Mouse (Mus musculus) C2C12 (cell line): ENCODE data around the gene Rhebl1. TPM values are rescaled to one million over a fixed set of nuclear protein-coding genes. Genes with fewer than 3 reads are reported as not detected.

ENCODE experiments used
- H3K27me3 ChIP-seq: one replicate; pipeline ENCODE4 v1.6.1; 2011; ENCODE audit not compliant: control insufficient read depth, insufficient read depth, insufficient read length
- H3K36me3 ChIP-seq: one replicate; pipeline ENCODE4 v1.6.1; 2011; ENCODE audit not compliant: control insufficient read depth, insufficient read depth
- H3K4me3 ChIP-seq: one replicate; pipeline ENCODE4 v1.5.1; 2011; ENCODE audit warnings: mild to moderate bottlenecking, control low read depth; ENCODE audit not compliant: poor library complexity, insufficient read depth, severe bottlenecking
- H3K79me2 ChIP-seq: one replicate; pipeline ENCODE4 v1.6.1; 2011; ENCODE audit not compliant: control insufficient read depth, insufficient read depth
- H3K79me3 ChIP-seq: one replicate; pipeline ENCODE4 v1.6.1; 2011; ENCODE audit warnings: low read depth, control low read depth
- H3ac ChIP-seq: one replicate; pipeline ENCODE3; 2011; ENCODE audit warnings: low read depth; ENCODE audit not compliant: control insufficient read depth, insufficient read length
- CEBPB ChIP-seq: IDR thresholded peaks from one replicate; pipeline ENCODE4 v1.6.1; 2011; ENCODE audit warnings: low read depth, mild to moderate bottlenecking, control low read depth, moderate library complexity
- CTCF ChIP-seq: IDR thresholded peaks from one replicate; pipeline ENCODE4 v1.5.1; 2011; ENCODE audit not compliant: control insufficient read depth, insufficient read depth, insufficient read length
- FOSL1 ChIP-seq: IDR thresholded peaks from one replicate; pipeline ENCODE4 v1.8.0; 2011; ENCODE audit warnings: mild to moderate bottlenecking, low read length; ENCODE audit not compliant: poor library complexity, insufficient read depth, severe bottlenecking
- MAX ChIP-seq: IDR thresholded peaks from one replicate; pipeline ENCODE4 v1.6.1; 2011; ENCODE audit warnings: mild to moderate bottlenecking, control low read depth
- MYOD1 ChIP-seq: IDR thresholded peaks from one replicate; pipeline ENCODE4 v1.6.1; 2011; ENCODE audit warnings: low read depth; ENCODE audit not compliant: control insufficient read depth, insufficient read length
- MYOG ChIP-seq: IDR thresholded peaks from one replicate; pipeline ENCODE4 v1.6.1; 2011; ENCODE audit not compliant: control insufficient read depth, insufficient read length; ENCODE audit errors: extremely low read depth
- USF1 ChIP-seq: IDR thresholded peaks from one replicate; pipeline ENCODE4 v1.6.1; 2011; ENCODE audit warnings: low read depth, mild to moderate bottlenecking, control low read depth, moderate library complexity
- polyA plus RNA-seq: library from polyadenylated mRNA; unstranded; fragments of >200 nt; fragmentation: generic; extraction: Trizol; gene quantifications from one replicate; pipeline ENCODE4 v1.2.1, GENCODE M21; 2012; ENCODE audit warnings: missing spikeins

Gene Rhebl1
- polyA plus RNA-seq, 1 experiment = 9.7 TPM

DNA sequence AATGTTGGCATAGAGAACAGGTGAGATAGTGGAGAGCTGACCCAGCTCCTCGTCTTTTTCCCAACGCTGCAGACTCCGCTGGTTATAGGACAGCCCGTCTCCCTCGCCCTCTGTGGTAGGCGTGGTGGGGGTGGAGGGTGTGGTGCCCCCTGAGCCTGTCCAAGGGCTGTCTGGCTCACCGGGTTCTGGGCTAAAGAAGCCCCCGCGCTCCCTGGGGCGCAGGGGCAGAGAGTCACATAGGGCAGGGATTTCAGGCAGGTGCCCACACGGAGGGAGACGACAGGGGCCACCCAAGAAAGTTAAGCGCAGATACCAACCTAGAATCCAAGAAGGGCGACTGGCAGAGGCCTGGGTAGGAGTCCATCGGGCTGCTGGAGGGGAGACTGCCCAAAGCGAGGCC is 40.1 kb downstream of the Rhebl1 start:
- H3K79me3 ChIP-seq = peaks cover 5% of the 10 kb centered on the region
- no peak for TF ChIP-seq MAX
- no peak for TF ChIP-seq USF1
- TF ChIP-seq FOSL1 = no peak
- TF ChIP-seq MYOG = no peak
- TF ChIP-seq CEBPB = no peak
- no peak for TF ChIP-seq CTCF
- no peak for TF ChIP-seq MYOD1
- H3K4me3 ChIP-seq = no peak overlapping the region
- H3K36me3 ChIP-seq = peaks cover 100% of the 10 kb centered on the region
- peaks cover 28% of the 10 kb centered on the region for H3K79me2 ChIP-seq
- H3ac ChIP-seq = no peak overlapping the region
- H3K27me3 ChIP-seq = no peaks in the 10 kb centered on the region

DNA sequence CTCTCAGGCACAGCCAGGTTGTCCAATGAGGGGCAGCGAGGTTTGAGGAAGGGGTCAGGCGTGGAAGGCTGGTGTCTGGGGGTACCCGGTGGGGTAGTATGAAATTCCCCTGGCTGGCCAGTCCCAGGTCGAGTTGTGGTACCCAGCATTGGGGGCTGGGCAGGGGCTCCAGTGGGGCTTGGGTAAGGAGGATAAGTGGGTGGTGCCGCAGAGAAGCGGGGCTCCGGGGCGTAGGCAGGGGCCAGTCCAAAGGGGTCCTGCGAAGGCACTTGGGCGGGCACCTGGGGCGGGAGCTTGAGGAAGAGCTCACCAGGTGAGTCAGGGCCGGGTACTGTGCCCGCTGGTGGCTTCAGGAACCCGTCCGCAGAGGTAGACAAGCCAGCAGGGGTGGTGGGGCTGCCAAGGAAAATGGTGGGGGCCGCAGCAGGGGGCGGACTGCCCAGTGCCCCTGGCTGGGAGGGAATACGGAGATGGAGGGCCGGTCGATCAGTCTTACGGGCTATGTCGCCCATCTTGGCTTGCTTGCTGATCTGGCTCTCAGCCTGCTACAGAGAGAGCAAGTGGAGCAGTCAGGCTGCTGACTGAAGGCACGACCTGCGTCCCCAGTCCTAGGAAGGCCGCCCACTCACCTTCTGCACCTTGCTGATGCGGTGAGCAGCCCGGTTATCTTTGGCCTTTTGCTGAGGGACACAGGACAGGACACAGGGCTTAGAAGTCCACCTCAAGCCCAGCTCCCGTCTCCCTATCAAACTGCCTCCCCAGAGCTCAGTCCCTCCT is 41.0 kb downstream of the Rhebl1 start:
- Histone ChIP-seq H3K27me3 (no peaks in the 10 kb centered on the region), H3K4me3 (no peak overlapping the region), H3ac (no peak overlapping the region), H3K79me2 (peaks cover 36% of the 10 kb centered on the region), H3K79me3 (peaks cover 5% of the 10 kb centered on the region), H3K36me3 (peaks cover 100% of the 10 kb centered on the region)
- TF ChIP-seq CTCF (no peak), CEBPB (no peak), FOSL1 (no peak), MYOG (no peak), MYOD1 (no peak), USF1 (no peak), MAX (no peak)

DNA sequence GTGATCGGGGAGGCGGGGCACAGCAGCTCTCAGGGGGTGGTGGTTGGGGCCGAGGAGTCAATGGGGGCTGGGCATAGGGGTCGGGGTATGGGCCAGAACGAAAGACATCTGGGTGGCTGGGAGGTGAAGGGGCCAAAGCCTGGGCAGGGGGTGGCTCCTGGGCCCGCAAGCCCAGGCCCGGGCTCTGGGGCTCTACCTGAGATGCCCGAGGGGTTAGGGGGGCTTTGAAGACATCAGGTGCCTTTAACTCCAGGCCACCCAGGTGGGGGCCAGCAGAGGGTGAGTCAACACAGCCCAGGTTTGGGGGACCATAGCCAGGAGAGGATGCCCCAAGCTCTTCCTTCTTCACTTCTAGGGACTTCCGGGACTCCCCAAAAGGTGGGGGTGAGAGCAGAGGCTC is 41.6 kb downstream of the Rhebl1 start:
- Histone ChIP-seq H3K4me3 (no peak overlapping the region), H3ac (no peak overlapping the region), H3K36me3 (peaks cover 100% of the 10 kb centered on the region), H3K27me3 (no peaks in the 10 kb centered on the region), H3K79me2 (peaks cover 42% of the 10 kb centered on the region), H3K79me3 (peaks cover 5% of the 10 kb centered on the region)
- TF ChIP-seq FOSL1 (no peak), MYOD1 (no peak), MAX (no peak), MYOG (no peak), CEBPB (no peak), USF1 (no peak), CTCF (no peak)

DNA sequence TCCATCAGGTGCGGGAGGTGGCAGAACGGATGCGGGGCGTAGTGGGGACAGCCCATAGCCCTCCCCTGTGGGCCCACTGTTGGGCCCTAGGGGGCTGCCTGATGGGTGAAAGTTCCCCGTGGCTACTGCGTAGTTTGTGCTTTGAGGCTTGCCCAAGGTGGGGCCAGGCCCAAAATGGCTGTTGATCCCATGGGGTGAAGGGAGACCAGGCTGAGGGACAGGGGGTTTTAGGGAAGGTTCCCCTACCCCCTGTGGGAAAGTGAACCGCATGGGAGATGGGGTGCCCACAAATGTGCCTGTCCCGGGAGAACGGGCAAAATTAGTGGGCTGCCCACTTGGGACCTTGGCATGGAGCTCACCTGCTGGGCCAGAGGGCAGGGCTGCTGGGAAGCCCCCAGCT is 42.3 kb downstream of the Rhebl1 start:
- no peaks in the 10 kb centered on the region for H3K27me3 ChIP-seq
- peaks cover 5% of the 10 kb centered on the region for H3K79me3 ChIP-seq
- no peak for TF ChIP-seq MAX
- TF ChIP-seq MYOG = no peak
- TF ChIP-seq CEBPB = no peak
- no peak for TF ChIP-seq FOSL1
- TF ChIP-seq CTCF = no peak
- TF ChIP-seq MYOD1 = no peak
- no peak for TF ChIP-seq USF1
- H3K79me2 ChIP-seq = peaks cover 48% of the 10 kb centered on the region
- H3K4me3 ChIP-seq = no peak overlapping the region
- H3K36me3 ChIP-seq = peaks cover 100% of the 10 kb centered on the region
- H3ac ChIP-seq = no peak overlapping the region

DNA sequence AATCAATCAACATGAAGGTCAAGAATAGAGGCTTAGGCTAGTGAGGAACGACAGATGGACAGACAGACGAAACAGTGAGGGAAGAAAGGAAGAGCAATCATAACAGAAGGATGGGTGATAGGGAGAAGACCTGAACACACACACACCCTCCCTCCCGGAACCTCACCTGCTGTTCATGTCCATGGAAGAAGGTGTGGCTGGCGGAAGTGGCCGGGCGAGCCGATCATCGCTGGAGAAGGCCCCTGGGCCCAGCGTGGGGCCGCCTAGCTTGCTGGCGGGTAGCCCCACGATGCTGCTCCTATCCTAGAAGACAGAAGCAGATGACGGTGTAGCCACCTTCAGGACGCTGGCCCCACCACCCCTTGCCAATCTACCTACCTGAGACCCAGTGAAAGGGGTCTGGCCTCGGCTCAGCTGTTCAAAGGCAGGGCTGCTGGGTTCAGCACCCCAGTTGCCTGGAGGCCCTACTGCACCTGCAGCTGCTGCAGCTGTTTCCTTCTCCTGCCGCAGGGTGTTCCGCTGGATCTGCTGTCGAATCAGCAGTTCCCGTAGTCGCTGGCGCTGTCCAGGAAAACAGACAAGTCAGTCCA is 43.0 kb downstream of the Rhebl1 start:
- no peak overlapping the region for H3K4me3 ChIP-seq
- H3K27me3 ChIP-seq = no peaks in the 10 kb centered on the region
- H3ac ChIP-seq = no peak overlapping the region
- no peak for TF ChIP-seq MYOG
- no peak for TF ChIP-seq CTCF
- TF ChIP-seq FOSL1 = no peak
- no peak for TF ChIP-seq USF1
- no peak for TF ChIP-seq MAX
- TF ChIP-seq MYOD1 = no peak
- TF ChIP-seq CEBPB = no peak
- H3K79me2 ChIP-seq = peaks cover 55% of the 10 kb centered on the region
- peaks cover 100% of the 10 kb centered on the region for H3K36me3 ChIP-seq
- H3K79me3 ChIP-seq = peaks cover 5% of the 10 kb centered on the region

DNA sequence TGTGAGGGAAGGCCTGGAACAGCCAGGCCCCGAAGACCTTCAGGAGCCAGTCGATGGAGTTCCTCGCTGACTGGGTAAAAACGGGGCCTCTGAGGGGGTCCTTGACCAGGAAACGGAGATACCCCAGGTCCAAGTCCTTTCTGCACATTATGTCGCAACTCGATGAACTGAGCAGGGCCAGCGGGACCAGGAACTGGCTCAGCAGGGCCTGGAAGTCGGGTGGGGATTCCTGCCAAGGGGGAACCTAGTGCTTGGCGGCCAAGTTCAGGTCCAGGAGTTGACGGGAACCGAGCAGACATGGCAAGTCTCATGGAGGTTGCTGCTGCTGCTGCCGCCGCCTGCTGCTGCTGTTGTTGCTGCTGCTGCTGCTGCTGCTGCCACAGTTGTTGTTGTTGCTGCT is 43.7 kb downstream of the Rhebl1 start:
- Histone ChIP-seq H3K79me3 (peaks cover 5% of the 10 kb centered on the region), H3ac (no peak overlapping the region), H3K27me3 (no peaks in the 10 kb centered on the region), H3K36me3 (peaks cover 100% of the 10 kb centered on the region), H3K4me3 (no peak overlapping the region), H3K79me2 (peaks cover 55% of the 10 kb centered on the region)
- TF ChIP-seq CTCF (no peak), MYOD1 (no peak), USF1 (no peak), MAX (no peak), CEBPB (no peak), MYOG (no peak), FOSL1 (no peak)
